Mouse (Mus musculus) olfactory bulb, adult 2 months (tissue): ENCODE measurements around the gene Prkra. TPM values are rescaled to one million over a fixed set of nuclear protein-coding genes. Genes with fewer than 3 reads are reported as not detected.

ENCODE experiments used
- H3K27ac ChIP-seq: fragments of 200-500 bp; 2 replicates; pipeline ENCODE4 v1.5.1; 2012; ENCODE audit warnings: low read depth, low read length; ENCODE audit not compliant: insufficient read depth
- H3K4me1 ChIP-seq: fragments of 200-500 bp; 2 replicates; pipeline ENCODE4 v1.6.1; 2012; ENCODE audit warnings: low read length; ENCODE audit not compliant: control insufficient read depth, insufficient read depth
- H3K4me3 ChIP-seq: fragments of 200-500 bp; 2 replicates; pipeline ENCODE4 v1.5.1; 2012; ENCODE audit warnings: mild to moderate bottlenecking, low read depth, low read length, moderate library complexity; ENCODE audit not compliant: insufficient read depth
- CTCF ChIP-seq: fragments of 200-500 bp; IDR thresholded peaks from 2 replicates; pipeline ENCODE4 v1.5.1; 2012; ENCODE audit warnings: low read depth, mild to moderate bottlenecking, low read length, moderate library complexity; ENCODE audit not compliant: insufficient read depth
- POLR2A ChIP-seq: fragments of 200-500 bp; IDR thresholded peaks from 2 replicates; pipeline ENCODE4 v1.6.1; 2012; ENCODE audit warnings: mild to moderate bottlenecking, low read depth, low read length, moderate library complexity; ENCODE audit not compliant: insufficient read depth
- WGBS: fragments of 180-500 bp; shearing (Covaris S2); methylation state at CpG from one replicate; pipeline ENCODE4 v1.1.7; 2018; 5-methylcytosine and 5-hydroxymethylcytosine counted together
- polyA plus RNA-seq: library from polyadenylated mRNA; stranded (reverse); fragments of >200 nt; gene quantifications from 2 replicates; pipeline ENCODE4 v1.2.4, GENCODE M21; 2012; ENCODE audit warnings: low replicate concordance; ENCODE audit not compliant: missing spikeins, insufficient read depth, insufficient read length

Prkra gene
- polyA plus RNA-seq, result not detected in 2 replicates

DNA sequence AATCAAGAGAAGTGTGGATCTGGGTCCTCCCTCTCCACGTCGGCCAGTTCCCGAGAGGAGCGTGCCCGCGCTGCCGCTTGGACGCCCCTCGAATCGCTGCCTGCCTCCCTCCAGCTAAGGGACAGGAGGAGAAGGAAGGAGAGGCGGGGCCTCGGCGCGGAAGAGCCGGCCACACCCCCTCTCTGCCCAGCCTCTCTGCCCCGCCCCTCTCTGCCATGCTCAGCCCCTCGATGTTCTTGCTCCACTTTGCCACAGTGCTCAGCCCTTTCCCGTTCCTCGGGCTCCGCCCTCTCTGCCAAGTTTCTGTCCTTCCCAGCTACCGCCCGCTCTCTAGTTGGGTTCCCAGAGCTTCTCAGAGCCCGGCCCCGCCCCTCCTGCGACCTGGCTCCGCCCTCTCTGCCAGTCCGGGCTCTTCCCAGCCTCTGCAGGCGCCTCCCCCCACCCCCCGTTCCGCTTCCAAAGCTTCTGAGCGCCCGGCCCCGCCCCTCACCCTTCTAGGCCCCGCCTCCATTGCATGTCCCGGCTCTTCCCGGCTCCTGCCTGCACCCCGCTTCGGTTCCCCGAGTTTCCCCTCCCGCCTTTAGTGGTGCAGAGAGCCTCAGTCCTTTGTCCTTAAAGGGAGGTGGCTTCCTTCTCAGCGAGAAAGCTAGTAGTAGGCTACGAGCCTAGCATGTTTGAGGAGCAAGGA is at the start of gene Prkra, which contains the start of gene Pjvk:
Gene Prkra (minus strand): TSS at position 133 of the 688 bp plus-strand sequence.
Gene Pjvk (plus strand): TSS at position 594 of the 688 bp plus-strand sequence.
- under 1% methylated on average over 41 of the region's 42 CpGs for WGBS
- TF ChIP-seq CTCF (no peak), POLR2A (no peak; the same call in none of the 2 replicates)
- H3K4me1 ChIP-seq, result peaks cover 2% of the 10 kb centered on the region
- H3K27ac ChIP-seq, result no peak within 1 kb of the TSS
- peak within 1 kb of the TSS; percentile 63 for H3K4me3 ChIP-seq

DNA sequence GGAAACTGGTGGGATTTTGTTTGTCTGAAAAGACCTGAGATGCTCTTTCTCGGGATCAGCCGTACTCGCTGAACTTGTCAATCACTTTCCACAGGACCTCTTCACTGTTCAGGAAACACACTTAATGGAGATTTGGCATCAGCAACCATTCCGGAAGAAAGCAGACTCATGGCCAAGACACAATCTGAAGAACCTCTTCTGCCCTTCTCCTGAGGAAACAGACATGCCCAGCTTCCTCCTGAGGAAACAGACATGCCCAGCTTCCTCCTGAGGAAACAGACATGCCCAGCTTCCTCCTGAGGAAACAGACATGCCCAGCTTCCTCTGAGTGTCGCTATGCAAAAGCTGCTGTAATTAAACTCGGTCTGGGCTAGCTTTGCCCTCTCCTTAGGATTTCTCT is 47.5 kb upstream of the Prkra start:
- TF ChIP-seq POLR2A (no peak), CTCF (no peak)
- 81% methylated on average over 6 of the region's 6 CpGs for WGBS
- Histone ChIP-seq H3K4me3 (no peak overlapping the region), H3K27ac (no peak overlapping the region), H3K4me1 (no peaks in the 10 kb centered on the region)

DNA sequence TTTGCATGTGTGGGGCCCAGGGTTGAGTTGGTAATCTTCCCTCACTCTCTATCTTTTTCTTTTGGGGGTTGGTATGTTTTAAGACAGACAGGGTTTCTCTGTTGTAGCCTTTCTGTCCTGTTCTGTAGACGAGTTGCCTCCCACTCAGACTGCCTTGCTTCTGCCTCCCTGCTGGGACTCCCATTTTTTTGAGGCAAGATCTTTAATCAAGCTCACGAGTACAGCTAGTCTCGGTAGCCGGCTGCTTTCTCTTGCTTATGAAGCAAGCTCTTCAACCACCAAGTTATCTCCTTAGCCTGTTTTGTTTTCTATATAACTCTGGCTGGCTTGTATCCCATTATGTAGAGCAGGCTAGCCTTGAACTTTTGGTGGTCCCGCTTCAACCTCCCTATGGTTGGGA is 46.0 kb upstream of the Prkra start:
- WGBS, result 54% methylated on average over 5 of the region's 5 CpGs

DNA sequence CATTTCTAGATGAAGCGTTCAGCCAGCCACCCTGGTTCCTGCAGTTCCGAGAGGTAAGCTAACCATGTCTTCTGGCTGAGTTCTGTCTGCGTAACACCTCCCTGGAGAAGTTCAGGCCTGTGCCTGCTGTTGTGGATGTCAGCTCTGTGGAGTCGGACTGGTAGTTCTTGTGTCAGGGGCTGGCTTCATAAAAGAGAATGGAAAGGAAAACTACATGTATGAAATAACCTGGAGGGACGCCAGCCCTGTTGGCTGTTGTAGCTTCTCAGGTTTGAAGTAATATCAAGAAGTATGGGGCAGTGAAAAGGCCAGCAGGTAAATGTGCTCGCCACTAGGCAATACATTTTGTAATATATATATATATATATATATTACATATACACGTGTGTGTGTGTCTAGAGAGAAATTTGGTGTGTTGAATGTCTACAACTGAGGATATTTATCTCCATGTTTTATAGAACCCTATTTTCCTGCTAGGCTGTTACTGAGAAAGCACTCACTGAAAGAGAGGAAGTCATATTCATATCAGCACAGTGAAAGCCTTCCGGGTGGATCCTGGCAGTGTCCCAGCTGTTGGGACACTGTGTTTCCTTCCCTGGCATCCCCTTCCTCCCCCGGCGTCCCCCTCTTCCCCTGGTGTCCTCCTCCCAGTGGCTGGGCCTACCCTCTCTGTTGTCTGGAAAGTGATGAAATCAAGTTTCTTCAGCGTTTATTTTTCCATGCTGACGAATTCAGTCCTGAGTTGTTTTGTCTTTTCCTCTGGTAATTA is 42.8 kb upstream of the Prkra start:
- Histone ChIP-seq H3K4me3 (no peak overlapping the region), H3K4me1 (peaks cover 13% of the 10 kb centered on the region), H3K27ac (no peak overlapping the region)
- 78% methylated on average over 12 of the region's 12 CpGs for WGBS
- no peak for TF ChIP-seq CTCF

More for the DNA sequence above, 46.0 kb upstream of the Prkra start:
- H3K4me1 ChIP-seq, result no peaks in the 10 kb centered on the region
- no peak for TF ChIP-seq CTCF
- no peak for TF ChIP-seq POLR2A
- no peak overlapping the region for H3K4me3 ChIP-seq
- H3K27ac ChIP-seq, result no peak overlapping the region

DNA sequence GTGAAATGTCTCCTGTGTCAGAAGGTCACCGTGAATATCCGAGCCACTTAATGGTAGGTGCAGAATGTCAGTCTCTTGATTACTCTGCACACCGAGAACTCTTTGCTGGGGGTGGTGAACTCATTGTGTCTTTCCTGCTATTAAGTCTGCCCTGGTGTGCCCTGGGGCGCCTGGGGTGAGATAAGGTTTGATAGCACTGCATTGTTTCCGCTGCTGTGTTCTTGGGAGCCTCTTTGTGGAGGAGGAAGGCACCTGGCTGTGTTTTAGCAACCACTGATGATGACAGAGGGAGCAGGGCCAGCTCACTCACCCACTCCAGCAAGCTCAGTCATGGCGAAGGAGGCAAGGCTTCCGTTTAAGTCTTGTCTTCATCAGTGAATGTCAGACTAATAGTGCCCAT is 40.3 kb upstream of the Prkra start:
- Histone ChIP-seq H3K4me3 (no peak overlapping the region), H3K27ac (no peak overlapping the region), H3K4me1 (peaks cover 13% of the 10 kb centered on the region)
- TF ChIP-seq CTCF (no peak), POLR2A (no peak)
- WGBS, result 44% methylated on average over 7 of the region's 7 CpGs

DNA sequence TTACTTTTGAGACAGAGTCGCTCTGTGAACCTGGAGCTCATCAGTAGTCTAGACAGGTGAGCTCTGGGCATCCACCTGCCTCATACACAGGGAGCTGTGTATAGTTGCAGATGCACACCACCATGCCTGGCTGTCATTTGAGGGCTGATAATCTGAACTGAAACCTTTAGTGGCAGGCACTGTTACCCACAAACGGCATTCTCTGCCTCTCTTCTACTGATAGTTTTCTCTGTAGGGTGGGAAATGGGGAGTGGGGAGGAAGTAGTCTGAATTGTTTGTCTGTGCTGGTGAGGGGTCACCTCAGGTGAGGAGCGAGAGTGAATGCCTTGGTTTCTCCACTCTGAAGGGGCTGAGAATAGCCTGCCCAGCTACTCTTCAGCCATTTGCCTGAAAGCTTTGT is 39.8 kb upstream of the Prkra start:
- H3K4me3 ChIP-seq, result no peak overlapping the region
- 79% methylated on average over 3 of the region's 3 CpGs for WGBS
- TF ChIP-seq POLR2A (no peak), CTCF (no peak)
- H3K4me1 ChIP-seq, result peaks cover 13% of the 10 kb centered on the region
- H3K27ac ChIP-seq, result no peak overlapping the region

DNA sequence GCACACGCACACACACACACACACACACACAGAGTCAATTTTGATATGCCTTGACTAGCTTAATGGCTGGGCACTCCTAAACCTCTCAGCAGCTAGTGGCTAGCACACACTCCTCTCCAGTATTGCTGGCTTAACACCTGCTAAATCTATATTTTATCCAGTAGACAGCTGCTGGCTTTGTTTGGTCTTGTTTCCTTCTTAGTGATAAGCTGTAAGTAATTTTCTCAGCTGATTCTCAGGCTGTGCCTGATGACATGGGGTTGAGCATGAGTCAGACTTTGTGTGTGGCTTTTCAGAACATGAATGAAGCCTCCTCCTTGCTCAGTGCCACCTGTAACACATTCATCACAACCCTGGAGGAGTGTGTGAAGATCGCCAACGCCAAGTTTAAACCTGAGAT is 39.2 kb upstream of the Prkra start:
- Histone ChIP-seq H3K4me3 (no peak overlapping the region), H3K4me1 (peaks cover 13% of the 10 kb centered on the region), H3K27ac (no peak overlapping the region)
- TF ChIP-seq CTCF (no peak), POLR2A (no peak)
- 74% methylated on average over 3 of the region's 3 CpGs for WGBS

DNA sequence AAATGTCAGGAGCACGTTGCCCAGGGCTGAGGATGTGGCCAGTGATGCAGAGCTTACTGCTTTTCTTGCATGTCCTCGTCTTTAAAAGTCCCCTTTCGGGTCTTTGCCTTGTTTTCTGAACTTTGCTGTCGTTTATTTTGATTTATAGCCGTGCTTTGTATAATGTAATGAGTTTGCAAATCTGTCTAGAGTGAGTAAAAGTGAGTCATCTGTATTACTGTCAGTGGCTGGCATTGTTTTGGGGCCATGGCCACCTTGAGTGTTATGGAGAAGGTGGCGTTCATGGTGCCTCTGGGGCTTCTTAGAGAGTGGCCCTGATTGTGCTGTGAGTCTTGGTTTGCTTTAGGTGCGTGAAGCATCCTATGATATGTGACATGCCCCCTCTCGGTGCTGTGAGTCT is 34.5 kb upstream of the Prkra start:
- Histone ChIP-seq H3K4me1 (peaks cover 6% of the 10 kb centered on the region), H3K4me3 (no peak overlapping the region), H3K27ac (no peak overlapping the region)
- TF ChIP-seq CTCF (no peak), POLR2A (no peak)
- WGBS, result 96% methylated on average over 8 of the region's 8 CpGs
